Mouse (Mus musculus): ENCODE data around the gene Klhl29. TPM values are rescaled to one million over a fixed set of nuclear protein-coding genes. Genes with fewer than 3 reads are reported as not detected.

Gene Klhl29
- polyA plus RNA-seq, 1 experiment, result not detected

- TF ChIP-seq CTCF (IDR thresholded peaks at IDR 0.05; ENCODE audit: control insufficient read depth, insufficient read depth, insufficient read length) (no peak), MYOG (IDR thresholded peaks at IDR 0.05; ENCODE audit: control insufficient read depth, extremely low read depth, insufficient read length) (no peak), MYOD1 (IDR thresholded peaks at IDR 0.05; ENCODE audit: control insufficient read depth, insufficient read length, low read depth) (no peak), CEBPB (IDR thresholded peaks at IDR 0.05; ENCODE audit: low read depth) (no peak), MAX (IDR thresholded peaks at IDR 0.05) (no peak), FOSL1 (IDR thresholded peaks at IDR 0.05; ENCODE audit: insufficient read depth, low read length, poor library complexity, severe bottlenecking) (no peak), USF1 (IDR thresholded peaks at IDR 0.05; ENCODE audit: low read depth) (no peak)
- Histone ChIP-seq H3K79me3 (ENCODE audit: low read depth) (no peaks in the 10 kb centered on the region), H3ac (ENCODE audit: control insufficient read depth, insufficient read length, low read depth) (no peak overlapping the region), H3K79me2 (ENCODE audit: control insufficient read depth, insufficient read depth) (no peaks in the 10 kb centered on the region), H3K36me3 (ENCODE audit: control insufficient read depth, insufficient read depth) (no peaks in the 10 kb centered on the region), H3K27me3 (ENCODE audit: control insufficient read depth, insufficient read depth, insufficient read length) (no peaks in the 10 kb centered on the region), H3K4me3 (ENCODE audit: insufficient read depth, poor library complexity, severe bottlenecking) (no peak overlapping the region)
Observed at GRCm38 (mm10) chr12:5088639-5089038, 286.8 kb downstream of the Klhl29 start.

GRCm38 (mm10) chr12:5087787-5088519 is 287.5 kb downstream of the Klhl29 start:
- H3K79me3 ChIP-seq (ENCODE audit: low read depth), result no peaks in the 10 kb centered on the region
- H3K27me3 ChIP-seq (ENCODE audit: control insufficient read depth, insufficient read depth, insufficient read length), result no peaks in the 10 kb centered on the region
- H3ac ChIP-seq (ENCODE audit: control insufficient read depth, insufficient read length, low read depth), result no peak overlapping the region
- no peaks in the 10 kb centered on the region for H3K79me2 ChIP-seq (ENCODE audit: control insufficient read depth, insufficient read depth)
- no peak overlapping the region for H3K4me3 ChIP-seq (ENCODE audit: insufficient read depth, poor library complexity, severe bottlenecking)
- no peaks in the 10 kb centered on the region for H3K36me3 ChIP-seq (ENCODE audit: control insufficient read depth, insufficient read depth)
- TF ChIP-seq CEBPB (IDR thresholded peaks at IDR 0.05; ENCODE audit: low read depth), result no peak
- no peak for TF ChIP-seq MYOG (IDR thresholded peaks at IDR 0.05; ENCODE audit: control insufficient read depth, extremely low read depth, insufficient read length)
- no peak for TF ChIP-seq FOSL1 (IDR thresholded peaks at IDR 0.05; ENCODE audit: insufficient read depth, low read length, poor library complexity, severe bottlenecking)
- no peak for TF ChIP-seq USF1 (IDR thresholded peaks at IDR 0.05; ENCODE audit: low read depth)
- TF ChIP-seq MYOD1 (IDR thresholded peaks at IDR 0.05; ENCODE audit: control insufficient read depth, insufficient read length, low read depth), result no peak
- no peak for TF ChIP-seq MAX (IDR thresholded peaks at IDR 0.05)
- TF ChIP-seq CTCF (IDR thresholded peaks at IDR 0.05; ENCODE audit: control insufficient read depth, insufficient read depth, insufficient read length), result no peak

DNA sequence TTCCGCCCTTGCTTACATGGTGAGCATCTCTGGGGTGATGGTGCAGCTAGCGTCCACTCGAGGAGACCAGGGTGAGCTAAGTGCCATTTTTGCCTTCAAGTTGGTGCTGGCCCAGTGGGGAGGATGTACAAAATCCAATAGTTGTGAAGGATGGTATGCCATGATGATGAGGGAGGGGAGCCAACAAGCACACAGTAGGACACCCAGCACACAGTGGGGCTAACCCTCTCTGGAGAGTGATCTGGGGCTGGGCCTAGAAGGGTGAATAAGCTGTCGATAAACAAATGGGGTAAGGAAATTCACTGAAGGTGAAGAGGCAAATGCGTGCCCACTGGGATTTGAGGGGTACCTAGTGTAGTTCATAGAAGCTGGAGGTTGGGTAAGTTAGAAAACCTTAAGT is 290.8 kb downstream of the Klhl29 start:
- Histone ChIP-seq H3K79me3 (ENCODE audit: low read depth) (no peaks in the 10 kb centered on the region), H3K79me2 (ENCODE audit: control insufficient read depth, insufficient read depth) (no peaks in the 10 kb centered on the region), H3K36me3 (ENCODE audit: control insufficient read depth, insufficient read depth) (no peaks in the 10 kb centered on the region), H3ac (ENCODE audit: control insufficient read depth, insufficient read length, low read depth) (no peak overlapping the region), H3K27me3 (ENCODE audit: control insufficient read depth, insufficient read depth, insufficient read length) (no peaks in the 10 kb centered on the region), H3K4me3 (ENCODE audit: insufficient read depth, poor library complexity, severe bottlenecking) (no peak overlapping the region)
- TF ChIP-seq MYOD1 (IDR thresholded peaks at IDR 0.05; ENCODE audit: control insufficient read depth, insufficient read length, low read depth), result no peak
- TF ChIP-seq USF1 (IDR thresholded peaks at IDR 0.05; ENCODE audit: low read depth), result no peak
- no peak for TF ChIP-seq FOSL1 (IDR thresholded peaks at IDR 0.05; ENCODE audit: insufficient read depth, low read length, poor library complexity, severe bottlenecking)

DNA sequence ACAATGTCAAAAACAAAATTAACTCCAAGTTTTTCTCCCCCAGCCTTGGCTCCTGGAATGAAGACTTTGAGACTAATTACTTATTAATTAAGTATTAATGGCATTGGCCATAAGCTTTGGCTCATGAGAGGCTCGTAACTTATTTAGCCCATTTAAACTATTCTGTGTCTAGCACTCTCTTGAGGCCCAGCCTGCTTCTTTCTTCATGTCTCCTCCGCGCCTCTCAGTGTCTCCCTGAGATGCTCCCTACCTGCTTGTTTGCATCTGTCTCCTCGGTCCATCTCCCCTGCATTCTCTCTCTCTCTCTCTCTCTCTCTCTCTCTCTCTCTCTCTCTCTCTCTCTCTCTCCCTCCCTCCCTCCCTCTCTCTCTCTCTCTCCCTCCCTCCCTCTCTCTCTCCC is 294.0 kb downstream of the Klhl29 start:
- H3K79me3 ChIP-seq (ENCODE audit: low read depth), result no peaks in the 10 kb centered on the region
- no peak overlapping the region for H3K4me3 ChIP-seq (ENCODE audit: insufficient read depth, poor library complexity, severe bottlenecking)
- no peaks in the 10 kb centered on the region for H3K36me3 ChIP-seq (ENCODE audit: control insufficient read depth, insufficient read depth)
- no peaks in the 10 kb centered on the region for H3K79me2 ChIP-seq (ENCODE audit: control insufficient read depth, insufficient read depth)
- TF ChIP-seq FOSL1 (IDR thresholded peaks at IDR 0.05; ENCODE audit: insufficient read depth, low read length, poor library complexity, severe bottlenecking), result no peak
- TF ChIP-seq CTCF (IDR thresholded peaks at IDR 0.05; ENCODE audit: control insufficient read depth, insufficient read depth, insufficient read length), result no peak
- TF ChIP-seq CEBPB (IDR thresholded peaks at IDR 0.05; ENCODE audit: low read depth), result no peak
- TF ChIP-seq USF1 (IDR thresholded peaks at IDR 0.05; ENCODE audit: low read depth), result no peak
- no peak for TF ChIP-seq MYOG (IDR thresholded peaks at IDR 0.05; ENCODE audit: control insufficient read depth, extremely low read depth, insufficient read length)
- TF ChIP-seq MAX (IDR thresholded peaks at IDR 0.05), result no peak
- no peak for TF ChIP-seq MYOD1 (IDR thresholded peaks at IDR 0.05; ENCODE audit: control insufficient read depth, insufficient read length, low read depth)
- no peaks in the 10 kb centered on the region for H3K27me3 ChIP-seq (ENCODE audit: control insufficient read depth, insufficient read depth, insufficient read length)
- no peak overlapping the region for H3ac ChIP-seq (ENCODE audit: control insufficient read depth, insufficient read length, low read depth)

GRCm38 (mm10) chr12:5073191-5073590 is 302.3 kb downstream of the Klhl29 start:
- no peaks in the 10 kb centered on the region for H3K79me2 ChIP-seq (ENCODE audit: control insufficient read depth, insufficient read depth)
- TF ChIP-seq CEBPB (IDR thresholded peaks at IDR 0.05; ENCODE audit: low read depth), result no peak
- TF ChIP-seq MAX (IDR thresholded peaks at IDR 0.05), result no peak
- H3ac ChIP-seq (ENCODE audit: control insufficient read depth, insufficient read length, low read depth), result no peak overlapping the region
- no peaks in the 10 kb centered on the region for H3K36me3 ChIP-seq (ENCODE audit: control insufficient read depth, insufficient read depth)
- no peak overlapping the region for H3K4me3 ChIP-seq (ENCODE audit: insufficient read depth, poor library complexity, severe bottlenecking)
- no peaks in the 10 kb centered on the region for H3K27me3 ChIP-seq (ENCODE audit: control insufficient read depth, insufficient read depth, insufficient read length)
- no peaks in the 10 kb centered on the region for H3K79me3 ChIP-seq (ENCODE audit: low read depth)

- Histone ChIP-seq H3K79me2 (ENCODE audit: control insufficient read depth, insufficient read depth) (no peaks in the 10 kb centered on the region), H3K36me3 (ENCODE audit: control insufficient read depth, insufficient read depth) (no peaks in the 10 kb centered on the region), H3K27me3 (ENCODE audit: control insufficient read depth, insufficient read depth, insufficient read length) (peaks cover 9% of the 10 kb centered on the region), H3ac (ENCODE audit: control insufficient read depth, insufficient read length, low read depth) (no peak overlapping the region), H3K79me3 (ENCODE audit: low read depth) (no peaks in the 10 kb centered on the region), H3K4me3 (ENCODE audit: insufficient read depth, poor library complexity, severe bottlenecking) (peak overlapping the region; percentile 2)
- TF ChIP-seq CEBPB (IDR thresholded peaks at IDR 0.05; ENCODE audit: low read depth), result no peak
- no peak for TF ChIP-seq MYOD1 (IDR thresholded peaks at IDR 0.05; ENCODE audit: control insufficient read depth, insufficient read length, low read depth)
- TF ChIP-seq CTCF (IDR thresholded peaks at IDR 0.05; ENCODE audit: control insufficient read depth, insufficient read depth, insufficient read length), result no peak
Observed at GRCm38 (mm10) chr12:5070131-5070530, 305.4 kb downstream of the Klhl29 start.

Measured in C2C12 (cell line).